Mouse (Mus musculus) kidney, embryonic 14.5 days (tissue): ENCODE data around the gene Duoxa1. TPM values are rescaled to one million over a fixed set of nuclear protein-coding genes. Genes with fewer than 3 reads are reported as not detected.

Source experiments
- ATAC-seq: fragments of 200-750 bp; cut with Nextera tagmentation; 2 replicates; pipeline ENCODE4 v1.8.0; 2017; ENCODE audit warnings: moderate number of reproducible peaks, mild to moderate bottlenecking, moderate TSS enrichment, moderate library complexity; ENCODE audit not compliant: low FRiP score, low TSS enrichment
- H3K27ac ChIP-seq: fragments of 300-500 bp; sonication (generic); 2 replicates; pipeline ENCODE4 v1.5.1; 2014; ENCODE audit warnings: low read depth, mild to moderate bottlenecking, low read length, moderate library complexity, mixed read lengths
- H3K27me3 ChIP-seq: fragments of 300-500 bp; sonication (generic); 2 replicates; pipeline ENCODE4 v1.6.1; 2014; ENCODE audit warnings: mild to moderate bottlenecking, low read length; ENCODE audit not compliant: control insufficient read depth, insufficient read depth
- H3K36me3 ChIP-seq: fragments of 300-500 bp; sonication (generic); 2 replicates; pipeline ENCODE4 v1.6.1; 2014; ENCODE audit warnings: low read length, mixed read lengths; ENCODE audit not compliant: control insufficient read depth, insufficient read depth
- H3K4me1 ChIP-seq: fragments of 300-500 bp; sonication (generic); 2 replicates; pipeline ENCODE4 v1.6.1; 2014; ENCODE audit warnings: low read length, mixed read lengths; ENCODE audit not compliant: control insufficient read depth, insufficient read depth
- H3K4me2 ChIP-seq: fragments of 300-500 bp; sonication (generic); replicated peaks from 2 replicates; pipeline ENCODE4 v1.6.1; 2014; ENCODE audit warnings: low read depth, mild to moderate bottlenecking, low read length
- H3K4me3 ChIP-seq: fragments of 300-500 bp; sonication (generic); 2 replicates; pipeline ENCODE4 v1.5.1; 2014; ENCODE audit warnings: mild to moderate bottlenecking, low read length
- H3K9ac ChIP-seq: fragments of 300-500 bp; sonication (generic); 2 replicates; pipeline ENCODE4 v1.6.1; 2014; ENCODE audit warnings: low read depth, mild to moderate bottlenecking, low read length, moderate library complexity
- H3K9me3 ChIP-seq: fragments of 300-500 bp; sonication (generic); 2 replicates; pipeline ENCODE4 v1.6.1; 2016; ENCODE audit warnings: low read length; ENCODE audit not compliant: control insufficient read depth
- WGBS: fragments of 180-500 bp; shearing (Covaris S2); extraction: QIAGEN DNeasy Blood & Tissue Kit; methylation state at CpG from one replicate; pipeline ENCODE4 v1.1.7; 2014; 5-methylcytosine and 5-hydroxymethylcytosine counted together
- polyA plus RNA-seq: library from polyadenylated mRNA; unstranded; fragments of >200 nt; fragmentation: Nextera tagmentation; extraction: Ambion mirVana; gene quantifications from 2 replicates; pipeline ENCODE4 v1.2.1, GENCODE M21; 2014

Gene Duoxa1
- polyA plus RNA-seq, 1 experiment from 2014 or later: not detected

DNA sequence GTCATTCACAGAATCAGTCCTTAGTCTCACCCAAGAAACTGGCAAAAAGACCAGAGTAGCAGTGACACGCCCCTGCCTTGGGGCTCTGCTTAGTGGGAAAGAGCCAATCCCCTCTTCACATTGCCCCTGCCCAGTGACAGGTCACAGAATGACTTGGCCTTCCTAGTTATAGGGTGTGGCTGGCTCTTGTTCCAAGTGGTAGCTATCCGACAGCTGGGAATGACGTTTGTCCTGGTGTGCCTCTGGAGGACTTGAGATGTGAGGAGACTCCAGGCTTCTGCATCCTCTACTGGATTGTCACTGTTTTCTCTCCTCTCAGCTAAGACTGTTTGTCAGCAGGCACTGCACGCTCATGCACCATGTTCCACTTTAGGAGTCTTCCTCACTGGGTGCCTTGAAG is 3.9 kb upstream of the Duoxa1 start:
- no peak overlapping the region for H3K9ac ChIP-seq
- H3K27me3 ChIP-seq: peaks cover 29% of the 10 kb centered on the region
- no peaks in the 10 kb centered on the region for H3K36me3 ChIP-seq
- ATAC-seq: no peak
- no peak overlapping the region for H3K4me2 ChIP-seq
- WGBS: 57% methylated on average over 4 of the region's 4 CpGs
- H3K9me3 ChIP-seq: no peaks in the 10 kb centered on the region
- no peak overlapping the region for H3K27ac ChIP-seq
- H3K4me1 ChIP-seq: no peaks in the 10 kb centered on the region; the same call in 1 of the 2 replicates
- H3K4me3 ChIP-seq: no peak overlapping the region

DNA sequence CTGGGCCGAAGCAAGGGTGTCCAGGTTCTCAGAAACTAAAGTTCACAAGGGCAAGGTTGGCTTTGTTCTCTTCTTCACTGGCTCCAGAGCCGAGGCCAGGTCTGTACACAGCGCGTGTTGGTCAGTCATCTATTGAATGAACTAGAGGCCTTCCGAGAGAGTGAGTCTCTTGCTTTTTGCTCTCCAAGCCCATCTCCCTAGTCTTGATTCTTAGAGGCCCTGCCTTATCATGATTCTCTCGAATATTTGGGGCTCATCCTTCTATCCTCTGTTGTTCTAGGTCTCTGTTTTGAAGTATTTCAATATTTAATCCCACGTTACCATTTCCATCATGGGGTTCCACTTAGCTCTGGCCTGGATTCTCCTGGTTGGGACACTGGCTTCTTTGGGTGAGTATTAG is 1.8 kb upstream of the Duoxa1 start, which contains the start of gene Duox1:
Duox1 (plus strand) TSS at position 301 of the 400 bp plus-strand sequence.
- ATAC-seq: no peak
- H3K27ac ChIP-seq: no peak within 1 kb of the TSS
- no peak within 1 kb of the TSS for H3K4me2 ChIP-seq
- WGBS: 84% methylated on average over 7 of the region's 7 CpGs
- no peaks in the 10 kb centered on the region for H3K9me3 ChIP-seq
- peaks cover 45% of the 10 kb centered on the region for H3K27me3 ChIP-seq
- H3K9ac ChIP-seq: no peak within 1 kb of the TSS
- no peak within 1 kb of the TSS for H3K4me3 ChIP-seq
- H3K4me1 ChIP-seq: no peaks in the 10 kb centered on the region; the same call in 1 of the 2 replicates
- no peaks in the 10 kb centered on the region for H3K36me3 ChIP-seq

DNA sequence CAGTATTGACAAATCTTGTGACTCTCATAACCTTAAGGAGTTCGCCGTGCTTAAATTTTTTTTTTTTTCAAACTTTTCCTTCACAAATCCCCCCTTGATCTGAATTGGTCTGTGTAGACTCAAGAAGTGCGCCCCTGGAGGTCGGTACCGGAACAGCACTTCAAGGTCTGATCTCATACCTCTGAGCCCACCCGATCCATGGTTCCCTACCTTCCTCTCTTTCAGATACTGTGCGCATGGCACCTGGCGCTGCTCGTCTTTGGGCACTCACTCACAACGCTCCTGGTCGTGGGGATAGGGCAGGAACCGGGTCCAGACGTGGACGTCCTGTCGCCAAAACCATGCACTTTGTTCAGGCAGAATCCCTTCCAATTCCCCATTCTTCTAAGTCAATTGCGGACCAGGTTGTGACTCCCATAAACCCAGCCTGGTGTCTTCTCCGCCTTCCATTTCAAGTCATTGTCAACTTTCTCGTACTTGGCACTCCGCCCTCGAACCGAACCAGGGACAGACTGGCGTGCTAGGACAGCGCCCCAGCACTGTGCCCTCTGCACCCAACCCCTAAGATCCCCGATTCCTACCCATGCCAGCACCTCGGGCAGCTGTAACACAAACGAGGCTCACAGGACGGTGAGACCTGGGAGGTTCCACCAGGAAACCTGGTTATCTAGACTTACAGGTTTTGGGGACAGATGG is 660 bp downstream of the Duoxa1 start:
- H3K9ac ChIP-seq: no peak overlapping the region
- H3K27ac ChIP-seq: no peak overlapping the region
- peak overlapping the region; percentile 20 for H3K4me3 ChIP-seq
- no peaks in the 10 kb centered on the region; the same call in 1 of the 2 replicates for H3K4me1 ChIP-seq
- ATAC-seq: peak; percentile 62
- WGBS: 6% methylated on average over 27 of the region's 27 CpGs
- H3K27me3 ChIP-seq: peaks cover 54% of the 10 kb centered on the region
- no peaks in the 10 kb centered on the region for H3K36me3 ChIP-seq
- H3K4me2 ChIP-seq: peak overlapping the region; percentile 38
- no peaks in the 10 kb centered on the region for H3K9me3 ChIP-seq

DNA sequence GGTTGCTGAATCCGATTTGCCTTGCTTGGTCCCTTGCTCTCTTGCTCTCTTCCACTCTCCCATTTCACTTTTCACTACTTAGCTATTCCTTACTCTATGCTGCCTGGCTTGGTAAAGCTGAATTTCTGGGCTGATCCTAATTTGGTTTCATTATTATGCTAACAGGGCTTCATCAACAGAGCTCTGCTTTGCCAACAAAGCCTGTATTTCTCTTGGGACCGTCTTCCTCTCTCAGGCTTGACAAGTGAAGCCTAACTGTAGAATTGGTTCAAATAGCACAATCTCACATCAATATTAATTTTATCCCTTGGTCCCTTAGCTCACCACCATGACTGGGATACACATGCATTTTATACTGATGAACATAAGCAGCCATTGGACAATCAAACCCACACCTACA is 2.0 kb downstream of the Duoxa1 start:
- H3K27ac ChIP-seq: no peak overlapping the region
- no peaks in the 10 kb centered on the region for H3K36me3 ChIP-seq
- H3K4me2 ChIP-seq: no peak overlapping the region
- H3K27me3 ChIP-seq: peaks cover 57% of the 10 kb centered on the region
- H3K9me3 ChIP-seq: no peaks in the 10 kb centered on the region
- H3K4me1 ChIP-seq: no peaks in the 10 kb centered on the region; the same call in 1 of the 2 replicates
- H3K9ac ChIP-seq: no peak overlapping the region
- WGBS: 46% methylated on average over 2 of the region's 2 CpGs
- no peak for ATAC-seq
- no peak overlapping the region for H3K4me3 ChIP-seq

DNA sequence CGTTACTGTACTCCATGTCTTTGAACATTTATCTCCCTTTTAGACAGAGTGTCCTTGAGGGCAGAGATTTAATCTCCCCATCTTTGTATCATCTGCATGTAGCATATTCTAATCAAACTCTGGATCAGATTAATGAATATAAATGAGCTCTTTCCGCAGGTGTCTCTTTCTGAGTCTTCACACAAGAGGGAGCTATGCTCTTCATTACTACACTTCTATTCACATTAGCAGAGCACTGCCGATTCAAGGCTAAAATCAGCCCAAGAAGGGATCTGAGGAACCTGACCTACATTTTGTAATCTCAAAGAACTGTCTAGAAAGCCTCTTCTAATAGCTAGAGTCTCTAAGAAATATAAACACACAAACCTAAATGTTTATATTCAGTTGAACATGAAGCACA is 3.9 kb downstream of the Duoxa1 start:
- Histone ChIP-seq H3K36me3 (no peaks in the 10 kb centered on the region), H3K9ac (no peak overlapping the region), H3K4me2 (no peak overlapping the region), H3K27ac (no peak overlapping the region), H3K4me3 (no peak overlapping the region), H3K9me3 (no peaks in the 10 kb centered on the region), H3K4me1 (no peaks in the 10 kb centered on the region; the same call in 1 of the 2 replicates), H3K27me3 (peaks cover 49% of the 10 kb centered on the region)
- WGBS: 47% methylated on average over 3 of the region's 3 CpGs
- no peak for ATAC-seq

DNA sequence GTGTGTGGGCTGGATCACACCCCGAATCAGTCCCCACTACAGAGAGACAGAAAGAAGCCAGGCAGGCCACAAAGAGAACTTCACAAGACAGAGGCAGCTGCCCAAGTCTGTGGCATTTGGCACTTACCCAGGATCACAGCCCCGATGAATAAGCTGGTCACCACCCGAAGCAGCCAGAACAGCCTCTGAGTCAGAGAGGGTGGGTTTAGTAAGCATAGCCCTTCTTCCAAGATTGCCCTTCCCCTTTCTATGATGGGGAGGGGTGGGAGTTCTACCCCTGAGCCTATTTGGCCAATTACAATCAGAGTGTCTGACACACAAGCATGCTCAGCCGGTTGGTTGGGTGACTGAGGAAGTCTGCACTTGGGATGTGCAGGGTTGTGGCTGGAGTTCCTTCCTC is 7.3 kb downstream of the Duoxa1 start:
- Histone ChIP-seq H3K9ac (no peak overlapping the region), H3K4me2 (no peak overlapping the region), H3K9me3 (no peaks in the 10 kb centered on the region), H3K27me3 (peaks cover 41% of the 10 kb centered on the region), H3K4me3 (no peak overlapping the region), H3K27ac (no peak overlapping the region), H3K4me1 (peaks cover 6% of the 10 kb centered on the region), H3K36me3 (no peaks in the 10 kb centered on the region)
- ATAC-seq: no peak
- WGBS: 56% methylated on average over 4 of the region's 4 CpGs

DNA sequence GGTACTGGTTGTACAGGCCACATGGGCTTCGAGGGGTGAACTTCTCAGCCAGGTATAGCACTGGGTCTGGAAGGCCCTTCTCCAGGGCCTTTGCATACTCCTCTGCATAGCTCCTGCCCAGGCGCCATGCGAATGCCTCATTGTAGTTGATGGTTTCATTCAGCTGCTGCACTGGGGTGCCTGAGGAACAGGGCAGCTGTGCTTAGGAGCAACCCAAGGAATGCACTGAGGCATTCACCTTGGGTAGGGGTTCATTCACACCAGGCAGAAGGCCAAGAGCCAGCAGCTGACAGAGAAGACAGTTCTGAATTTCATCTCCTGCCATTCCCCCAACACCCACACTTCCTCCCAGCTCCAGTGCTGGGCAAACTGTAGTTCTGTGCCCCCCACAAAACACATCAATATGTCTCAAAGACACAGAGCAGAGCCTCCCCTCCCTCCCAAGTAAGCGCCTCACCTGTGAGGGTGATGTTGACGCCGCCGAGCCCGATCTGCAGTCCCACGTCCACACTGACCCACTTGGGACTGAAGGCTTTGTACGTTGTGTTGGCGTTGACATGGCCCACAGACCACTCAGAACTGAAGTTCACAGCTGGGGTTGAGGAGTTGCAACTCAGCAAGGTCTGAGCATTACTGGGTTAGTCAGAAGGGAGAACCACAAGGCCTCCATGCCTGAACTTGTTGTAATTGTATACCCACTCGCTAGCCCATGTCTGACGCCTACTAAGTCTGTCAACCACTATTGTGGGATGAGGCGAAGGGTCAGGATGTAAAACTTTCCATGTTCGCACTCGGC is 8.2 kb downstream of the Duoxa1 start:
- Histone ChIP-seq H3K4me2 (no peak overlapping the region), H3K9me3 (no peaks in the 10 kb centered on the region), H3K36me3 (no peaks in the 10 kb centered on the region), H3K27ac (no peak overlapping the region), H3K9ac (no peak overlapping the region), H3K4me3 (no peak overlapping the region), H3K27me3 (peaks cover 45% of the 10 kb centered on the region), H3K4me1 (peaks cover 8% of the 10 kb centered on the region)
- ATAC-seq: no peak
- 82% methylated on average over 16 of the region's 16 CpGs for WGBS

DNA sequence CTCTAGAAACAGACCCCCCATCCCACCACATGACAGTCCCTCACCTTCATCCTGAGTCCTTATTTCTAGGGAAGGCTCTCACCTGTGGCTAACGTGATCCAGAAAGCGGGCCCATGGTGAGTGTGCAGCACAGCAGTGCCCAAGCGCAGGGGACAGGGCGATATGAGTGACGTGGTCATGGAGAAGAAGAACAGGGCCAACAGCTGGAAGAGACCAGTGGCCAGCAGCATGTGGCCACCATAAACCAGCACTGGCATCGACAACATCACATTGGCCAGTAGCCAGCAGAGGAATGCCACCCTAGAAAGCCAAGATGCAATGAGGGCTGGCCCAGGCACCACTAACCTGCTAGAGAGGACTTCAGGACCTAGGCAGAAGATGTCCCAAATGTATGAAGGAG is 9.0 kb downstream of the Duoxa1 start:
- no peaks in the 10 kb centered on the region for H3K9me3 ChIP-seq
- H3K27me3 ChIP-seq: peaks cover 52% of the 10 kb centered on the region
- WGBS: 89% methylated on average over 6 of the region's 6 CpGs

More for the DNA sequence above, 9.0 kb downstream of the Duoxa1 start:
- H3K9ac ChIP-seq: no peak overlapping the region
- H3K4me3 ChIP-seq: no peak overlapping the region
- H3K36me3 ChIP-seq: no peaks in the 10 kb centered on the region
- no peak for ATAC-seq
- no peak overlapping the region for H3K27ac ChIP-seq
- H3K4me1 ChIP-seq: peaks cover 8% of the 10 kb centered on the region
- no peak overlapping the region for H3K4me2 ChIP-seq
